Mouse (Mus musculus) stomach, postnatal 0 days (tissue): ENCODE data around the gene Ly6g6c. TPM values are rescaled to one million over a fixed set of nuclear protein-coding genes. Genes with fewer than 3 reads are reported as not detected.
A peak's percentile ranks its signal among the peaks of the same experiment; 100 is the strongest.

Experiments used
- ATAC-seq: fragments of 200-750 bp; cut with Nextera tagmentation; 2 replicates; pipeline ENCODE4 v1.8.0; 2017; ENCODE audit not compliant: low FRiP score, low TSS enrichment
- DNase-seq: peaks from one replicate; pipeline ENCODE4 v3.0.0-alpha.2; 2016; ENCODE audit warnings: low spot score
- H3K27ac ChIP-seq: fragments of 300-500 bp; sonication (generic); replicated peaks from 2 replicates; pipeline ENCODE4 v1.5.1; 2014; ENCODE audit warnings: mild to moderate bottlenecking, control low read depth
- H3K27me3 ChIP-seq: fragments of 300-500 bp; sonication (generic); 2 replicates; pipeline ENCODE4 v1.6.1; 2014; ENCODE audit warnings: low read length; ENCODE audit not compliant: control insufficient read depth, insufficient read depth
- H3K36me3 ChIP-seq: fragments of 300-500 bp; sonication (generic); 2 replicates; pipeline ENCODE4 v1.6.1; 2014; ENCODE audit warnings: low read length, mixed read lengths; ENCODE audit not compliant: control insufficient read depth, insufficient read depth
- H3K4me1 ChIP-seq: fragments of 300-500 bp; sonication (generic); replicated peaks from 2 replicates; pipeline ENCODE4 v1.6.1; 2014; ENCODE audit warnings: antibody characterized with exemption; ENCODE audit not compliant: control insufficient read depth, insufficient read depth
- H3K4me2 ChIP-seq: fragments of 300-500 bp; sonication (generic); replicated peaks from 2 replicates; pipeline ENCODE4 v1.6.1; 2014; ENCODE audit warnings: low read depth, mild to moderate bottlenecking, control low read depth, moderate library complexity
- H3K4me3 ChIP-seq: fragments of 300-500 bp; sonication (generic); 2 replicates; pipeline ENCODE4 v1.5.1; 2014; ENCODE audit warnings: low read depth, low read length, control low read depth
- H3K9ac ChIP-seq: fragments of 300-500 bp; sonication (generic); 2 replicates; pipeline ENCODE4 v1.6.1; 2014; ENCODE audit warnings: mild to moderate bottlenecking, low read length, control low read depth, mixed read lengths
- H3K9me3 ChIP-seq: fragments of 300-500 bp; sonication (generic); 2 replicates; pipeline ENCODE4 v1.6.1; 2016; ENCODE audit warnings: low read length; ENCODE audit not compliant: control insufficient read depth
- CTCF ChIP-seq: IDR thresholded peaks from 2 replicates; pipeline ENCODE4 v1.5.1; 2016; ENCODE audit warnings: antibody characterized with exemption, low read depth, mild to moderate bottlenecking, moderate library complexity
- EP300 ChIP-seq: optimal IDR thresholded peaks from 2 replicates; pipeline ENCODE3; 2016; ENCODE audit warnings: antibody characterized with exemption
- WGBS: fragments of 180-500 bp; shearing (Covaris S2); extraction: QIAGEN DNeasy Blood & Tissue Kit; methylation state at CpG from one replicate; pipeline ENCODE4 v1.1.7; 2014; 5-methylcytosine and 5-hydroxymethylcytosine counted together
- polyA plus RNA-seq: library from polyadenylated mRNA; unstranded; fragments of >200 nt; fragmentation: Nextera tagmentation; extraction: Ambion mirVana; gene quantifications from 2 replicates; pipeline ENCODE4 v1.2.1, GENCODE M21; 2015

Gene Ly6g6c
- polyA plus RNA-seq, 1 experiment from 2014 or later, result 260 TPM

DNA sequence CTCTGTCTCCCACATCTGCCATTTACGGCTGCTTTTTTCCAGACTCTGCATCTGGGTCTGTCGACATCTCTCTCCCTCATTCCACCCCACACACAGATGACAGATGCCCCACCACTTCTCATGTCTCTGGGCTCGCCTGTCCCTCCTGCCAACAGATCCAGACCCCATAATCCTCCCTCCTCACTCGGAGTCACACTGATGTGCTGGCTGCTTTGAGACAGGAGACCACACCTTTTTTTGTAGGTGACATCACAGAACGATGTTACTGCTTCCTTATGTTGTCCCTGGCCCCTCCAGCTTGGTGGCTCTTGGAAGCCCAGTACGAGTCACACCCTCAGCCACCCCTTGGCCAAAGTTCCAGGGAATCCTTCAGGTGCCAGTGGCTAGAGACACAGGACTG is 15.1 kb downstream of the Ly6g6c start:
- ATAC-seq (no peak), DNase-seq (no peak)
- no peak overlapping the region for H3K4me3 ChIP-seq
- 46% methylated on average over 6 of the region's 6 CpGs for whole genome bisulfite sequencing
- H3K4me1 ChIP-seq, result no peaks in the 10 kb centered on the region; the same call in 1 of the 2 replicates
- no peaks in the 10 kb centered on the region for H3K9me3 ChIP-seq
- no peaks in the 10 kb centered on the region for H3K27me3 ChIP-seq
- no peaks in the 10 kb centered on the region for H3K36me3 ChIP-seq
- peak overlapping the region; percentile 11; the same call in 1 of the 2 replicates for H3K4me2 ChIP-seq
- 0 out of 2 replicates have a peak overlapping the region, but pooled peaks have one; percentile 8 for H3K27ac ChIP-seq
- H3K9ac ChIP-seq, result no peak overlapping the region
- no peak for TF ChIP-seq EP300
- TF ChIP-seq CTCF, result no peak

DNA sequence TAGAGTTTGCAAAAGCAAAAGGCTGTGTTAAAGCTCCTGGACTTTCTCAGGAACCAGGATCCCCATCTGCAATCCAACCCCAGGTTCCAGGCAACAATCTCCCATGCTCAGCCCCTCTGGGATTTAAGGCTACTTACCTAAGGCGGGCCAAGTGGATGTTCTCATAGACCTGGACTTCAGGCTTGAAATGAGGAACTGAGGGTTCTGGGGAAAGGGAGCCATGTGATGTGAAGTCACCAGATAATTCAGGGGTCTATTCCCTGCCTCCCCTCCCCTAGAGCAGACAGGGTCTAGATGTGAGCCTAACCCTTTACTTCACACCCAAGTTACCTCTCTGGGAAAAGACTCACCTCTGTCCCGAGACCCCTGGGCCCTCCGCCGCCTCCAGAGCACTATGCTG is 15.5 kb downstream of the Ly6g6c start:
- no peak overlapping the region for H3K27ac ChIP-seq
- no peak overlapping the region for H3K4me3 ChIP-seq
- ATAC-seq (no peak), DNase-seq (no peak)
- H3K27me3 ChIP-seq, result no peaks in the 10 kb centered on the region
- no peaks in the 10 kb centered on the region for H3K9me3 ChIP-seq
- H3K4me2 ChIP-seq, result no peak overlapping the region
- H3K4me1 ChIP-seq, result no peaks in the 10 kb centered on the region; the same call in 1 of the 2 replicates
- no peak overlapping the region for H3K9ac ChIP-seq
- WGBS, result 85% methylated on average over 4 of the region's 4 CpGs
- TF ChIP-seq EP300, result no peak
- TF ChIP-seq CTCF, result no peak
- no peaks in the 10 kb centered on the region for H3K36me3 ChIP-seq

GRCm38 (mm10) chr17:35082841-35083576 is 17.8 kb downstream of the Ly6g6c start:
- Histone ChIP-seq H3K9me3 (no peaks in the 10 kb centered on the region), H3K4me1 (no peaks in the 10 kb centered on the region; the same call in 1 of the 2 replicates), H3K36me3 (no peaks in the 10 kb centered on the region), H3K27me3 (no peaks in the 10 kb centered on the region), H3K9ac (no peak overlapping the region), H3K27ac (no peak overlapping the region), H3K4me3 (no peak overlapping the region), H3K4me2 (no peak overlapping the region)
- ATAC-seq (no peak), DNase-seq (no peak)
- TF ChIP-seq CTCF (no peak), EP300 (no peak)
- 87% methylated on average over 16 of the region's 16 CpGs for WGBS

DNA sequence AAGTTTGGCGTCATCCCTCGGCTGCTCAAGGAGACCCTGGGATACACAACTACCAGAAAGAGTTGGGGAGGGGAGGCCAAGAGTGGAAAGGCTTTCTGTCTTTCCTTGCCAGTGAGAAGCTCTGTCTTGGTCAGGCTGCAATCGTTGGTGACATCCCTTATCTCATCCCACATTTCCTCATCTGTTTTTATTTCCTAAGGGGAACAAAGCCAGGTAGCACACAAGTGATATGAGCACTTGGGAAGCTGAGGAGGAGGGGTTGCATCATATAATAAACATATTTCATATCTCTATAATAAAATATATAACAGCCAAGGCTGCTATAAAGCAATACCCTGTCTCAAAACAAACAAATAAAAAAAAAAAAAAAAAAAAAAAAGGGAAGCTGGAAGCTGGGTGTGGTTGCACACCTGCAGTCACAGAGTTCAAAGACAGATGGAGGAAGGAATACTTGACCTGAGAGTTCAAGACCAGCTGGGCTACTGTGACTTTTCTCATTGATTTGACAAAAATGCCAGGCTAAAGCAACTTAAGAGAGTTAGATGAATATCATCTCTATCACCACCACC is 18.8 kb downstream of the Ly6g6c start:
- WGBS, result 78% methylated on average over 3 of the region's 3 CpGs

GRCm38 (mm10) chr17:35085208-35085865 is 20.1 kb downstream of the Ly6g6c start, which contains the start of gene Ly6g6f:
Gene Ly6g6f, minus strand, starts transcription at chr17:35085610.
- TF ChIP-seq EP300 (no peak), CTCF (no peak)
- Histone ChIP-seq H3K4me3 (no peak within 1 kb of the TSS), H3K27me3 (no peaks in the 10 kb centered on the region), H3K9ac (no peak within 1 kb of the TSS), H3K36me3 (no peaks in the 10 kb centered on the region), H3K4me2 (no peak within 1 kb of the TSS), H3K9me3 (no peaks in the 10 kb centered on the region), H3K27ac (no peak within 1 kb of the TSS), H3K4me1 (peaks cover 2% of the 10 kb centered on the region; the same call in 1 of the 2 replicates)
- 65% methylated on average over 7 of the region's 7 CpGs for WGBS
- ATAC-seq (no peak), DNase-seq (no peak)

More for the DNA sequence above, 18.8 kb downstream of the Ly6g6c start:
- H3K4me2 ChIP-seq, result no peak overlapping the region
- no peak for ATAC-seq
- H3K36me3 ChIP-seq, result no peaks in the 10 kb centered on the region
- H3K27ac ChIP-seq, result no peak overlapping the region
- no peak overlapping the region for H3K9ac ChIP-seq
- H3K4me3 ChIP-seq, result no peak overlapping the region
- no peak for DNase-seq
- H3K9me3 ChIP-seq, result no peaks in the 10 kb centered on the region
- TF ChIP-seq CTCF (no peak), EP300 (no peak)
- no peaks in the 10 kb centered on the region for H3K27me3 ChIP-seq
- no peaks in the 10 kb centered on the region; the same call in 1 of the 2 replicates for H3K4me1 ChIP-seq
